Mouse (Mus musculus) neural tube, postnatal 0 days (tissue): Measurements from ENCODE around the gene D16Ertd472e. TPM values are rescaled to one million over a fixed set of nuclear protein-coding genes. Genes with fewer than 3 reads are reported as not detected.

Experiments
- polyA plus RNA-seq: library from polyadenylated mRNA; unstranded; fragments of >200 nt; fragmentation: Nextera tagmentation; extraction: Ambion mirVana; gene quantifications from 2 replicates; pipeline ENCODE4 v1.2.1, GENCODE M21; 2015

The D16Ertd472e gene
- 3.9 and 4.4 TPM in 2 replicates for polyA plus RNA-seq

DNA sequence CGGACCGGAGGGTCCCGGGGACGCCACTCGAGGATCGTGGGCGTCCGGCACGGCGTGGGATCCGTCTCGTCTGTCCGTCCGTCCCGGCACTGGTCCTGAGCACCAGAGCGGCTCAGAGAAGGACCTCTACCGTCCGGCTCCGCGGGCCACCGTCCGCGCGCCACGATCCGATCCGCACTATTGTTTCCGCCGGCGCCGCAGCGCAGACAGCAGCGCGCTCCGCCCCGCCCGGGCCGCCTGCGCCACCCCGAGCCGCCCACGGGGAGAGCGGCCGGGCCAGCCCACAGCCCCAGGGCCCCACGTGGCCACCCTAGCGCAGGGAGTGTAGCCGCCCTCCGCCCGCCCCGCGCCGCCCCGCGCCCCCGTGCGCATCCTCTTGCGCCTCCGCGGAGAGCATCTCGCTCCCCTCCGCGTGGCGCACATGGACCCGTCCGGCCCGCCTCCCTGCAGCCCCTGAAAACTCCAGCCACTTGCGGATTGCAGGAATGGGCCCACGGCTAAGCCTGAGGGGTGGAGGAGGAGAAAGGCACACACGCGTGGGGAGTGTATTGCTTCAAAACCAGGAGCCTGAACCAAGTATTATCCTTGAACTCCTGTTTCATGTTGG lies at the start of gene D16Ertd472e:
D16Ertd472e (minus strand) TSS at position 231 of the 607 bp plus-strand sequence.

Other genes with a start within 250 kb of the D16Ertd472e start
- 19.0 and 23.3 TPM in 2 replicates for gene Btg3, start 199.5 kb downstream of the D16Ertd472e start, polyA plus RNA-seq